Mouse (Mus musculus) neural tube, embryonic 10.5 days (tissue): ENCODE data around the gene Cyth1.

ENCODE experiments used
- DNase-seq: peaks from one replicate; pipeline ENCODE4 v3.0.0-alpha.2; 2017; ENCODE audit warnings: low spot score; ENCODE audit errors: extremely low spot score

The Cyth1 gene

DNA sequence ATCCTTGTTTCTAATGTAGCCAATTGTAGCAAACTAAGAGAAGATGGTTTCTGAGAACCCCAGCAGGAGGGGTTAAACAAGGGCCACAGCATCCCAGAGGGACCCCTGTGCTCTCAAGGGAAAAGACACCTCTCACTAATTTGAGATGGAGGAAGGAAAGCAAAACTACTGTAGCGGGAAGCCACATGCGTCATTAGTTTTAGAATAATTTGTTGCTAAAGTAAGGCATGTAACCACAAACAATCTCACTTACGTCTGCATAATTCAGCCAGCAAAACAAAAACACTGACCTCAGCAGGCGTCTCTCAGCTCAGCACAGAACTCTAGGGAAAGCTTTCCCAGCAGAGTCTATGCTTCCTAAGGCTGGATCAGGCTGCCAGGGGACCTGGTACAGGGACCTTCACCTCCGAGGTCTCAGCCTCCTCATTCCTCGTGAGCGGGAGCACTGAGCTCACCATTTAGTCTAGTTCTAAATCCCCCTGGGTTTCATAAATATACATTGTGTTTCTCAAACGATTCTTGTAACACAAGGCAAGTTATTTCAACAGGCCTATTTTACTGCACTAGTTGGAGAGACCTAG lies 91.8 kb downstream of the Cyth1 start:
- DNase-seq, result no peak

DNA sequence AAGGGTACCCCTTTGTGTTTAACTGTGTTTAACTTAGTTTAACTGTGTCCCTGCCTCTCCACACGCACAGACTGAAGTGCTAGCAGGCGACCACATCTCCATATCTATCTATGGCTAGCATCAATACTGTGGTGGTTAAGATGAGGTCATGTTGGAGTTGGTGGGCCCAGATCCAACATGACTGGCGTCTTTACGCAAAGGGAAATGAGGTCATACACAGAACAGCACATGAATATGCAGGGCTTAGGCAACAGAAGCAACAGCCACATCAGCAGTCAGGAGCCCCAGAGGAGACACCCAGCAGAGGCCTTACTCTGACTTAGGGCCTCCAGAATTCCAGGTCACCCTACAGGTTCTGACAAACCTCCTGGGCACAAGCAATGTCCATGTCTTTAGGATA lies 95.4 kb downstream of the Cyth1 start:
- no peak for DNase-seq

DNA sequence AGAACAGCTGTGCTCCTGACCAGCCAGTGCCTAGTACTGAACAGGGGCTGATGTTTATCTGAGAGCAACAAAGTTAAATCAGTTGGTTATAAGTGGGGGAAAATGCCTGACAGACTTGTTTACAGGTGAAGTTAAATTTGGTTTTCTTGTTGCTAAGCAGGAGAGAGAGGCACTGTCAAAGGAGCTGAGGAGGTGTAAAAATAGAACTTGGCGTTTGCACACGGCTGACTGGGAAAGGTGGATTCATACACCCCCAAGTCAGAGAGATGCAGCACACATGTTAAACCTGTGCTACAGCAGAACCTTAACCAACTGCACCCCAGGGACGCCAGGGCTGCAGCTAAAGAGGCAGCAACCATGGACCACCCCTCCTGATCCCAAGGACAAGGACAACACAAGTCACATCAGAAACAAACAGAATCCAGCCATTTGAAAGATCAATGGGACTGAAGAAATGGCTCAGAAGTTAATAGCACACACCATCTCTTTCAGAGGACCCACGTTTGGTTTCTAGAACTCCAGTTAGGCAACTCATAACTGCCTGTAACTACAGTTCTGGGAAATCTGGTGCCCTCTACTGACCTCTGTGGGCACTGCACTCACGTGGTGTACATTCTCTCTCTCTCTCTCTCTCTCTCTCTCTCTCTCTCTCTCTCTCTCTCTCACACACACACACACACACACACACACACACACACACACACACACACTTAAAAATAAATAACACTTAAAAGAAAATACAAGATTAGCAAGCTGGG lies 96.8 kb downstream of the Cyth1 start:
- DNase-seq, result no peak

DNA sequence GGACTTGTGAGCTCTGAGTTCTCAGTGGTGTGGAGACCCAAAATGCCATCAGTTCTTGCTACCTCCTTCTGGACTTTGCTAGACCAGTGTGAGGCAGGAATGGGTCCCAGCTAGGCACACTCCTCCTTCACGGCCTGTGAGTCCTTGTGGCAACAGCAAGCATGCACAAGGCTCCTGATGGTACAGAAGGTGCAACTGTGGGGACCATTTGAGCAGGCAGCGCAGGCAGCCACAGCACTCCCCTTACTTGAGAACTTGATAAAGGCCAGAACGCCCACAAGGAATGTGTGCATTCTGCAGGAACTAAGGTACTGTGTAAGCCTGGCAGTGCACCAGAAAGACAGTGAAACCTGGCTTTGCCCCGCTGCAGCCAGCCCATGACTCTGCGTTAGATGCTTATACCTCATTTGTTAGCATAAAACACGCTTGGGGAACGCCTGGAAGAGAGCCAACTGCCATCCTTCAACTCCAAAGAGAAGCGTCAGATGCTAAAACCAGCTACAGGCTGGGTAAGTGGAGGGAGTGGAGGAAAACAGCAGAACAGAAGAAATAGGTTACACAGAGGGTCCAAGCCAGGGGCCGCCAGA lies 98.2 kb downstream of the Cyth1 start:
- DNase-seq, result no peak

DNA sequence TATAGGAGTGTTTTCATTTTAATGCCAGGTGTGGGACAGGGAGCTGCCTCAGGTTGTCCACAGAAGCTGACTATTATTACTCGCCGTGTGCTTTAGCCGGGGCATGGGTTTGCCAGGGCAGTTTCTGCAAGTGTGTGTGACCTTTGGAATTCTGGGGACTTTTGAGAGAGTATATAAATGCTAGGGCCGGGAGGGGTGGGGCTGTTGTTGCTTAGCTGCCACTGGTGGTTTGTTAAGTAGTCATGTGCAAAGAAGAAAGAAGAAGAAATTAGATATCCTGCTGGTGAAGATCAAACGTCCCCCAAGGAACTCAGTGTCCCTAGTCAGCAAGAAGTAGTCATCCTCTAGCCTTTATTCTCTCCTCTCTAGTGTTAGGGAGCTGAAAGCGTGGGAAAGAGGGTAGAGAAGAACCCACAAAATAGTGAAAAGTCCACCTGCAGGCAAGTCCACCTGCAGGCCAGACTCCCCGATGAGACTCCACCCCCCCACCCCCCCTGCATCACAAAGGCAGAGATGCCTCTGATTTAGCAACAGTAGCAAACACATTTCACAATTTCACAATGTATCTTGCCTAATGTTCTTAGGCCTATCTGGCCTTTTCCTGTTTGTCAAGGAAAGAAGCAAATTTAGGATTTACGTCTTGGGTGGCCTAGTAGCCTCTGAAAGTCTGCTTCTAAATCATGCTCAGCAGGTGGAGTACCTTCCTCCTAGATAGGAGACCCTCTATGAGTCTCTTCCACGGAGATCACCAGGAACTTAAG lies 100.3 kb downstream of the Cyth1 start:
- no peak for DNase-seq

DNA sequence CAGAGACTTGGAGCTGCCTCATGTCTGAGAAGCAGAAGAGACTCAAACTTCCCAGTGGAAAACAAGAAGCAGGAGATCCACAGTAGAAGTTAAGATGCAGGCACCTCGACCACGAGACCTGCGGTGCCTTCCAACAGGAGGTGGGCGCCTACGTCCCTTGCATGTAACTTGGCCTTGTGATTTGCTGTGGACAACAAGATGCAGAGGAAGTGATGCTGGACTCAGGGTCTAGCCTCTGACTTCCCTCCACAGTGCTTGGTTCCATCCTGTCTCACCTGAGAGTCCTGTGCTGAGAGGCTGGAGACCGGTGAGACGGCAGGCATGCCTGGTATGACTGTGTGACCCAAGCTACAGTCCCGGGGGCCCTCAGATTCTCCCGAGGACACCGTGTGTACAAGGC lies 101.9 kb downstream of the Cyth1 start:
- no peak for DNase-seq

DNA sequence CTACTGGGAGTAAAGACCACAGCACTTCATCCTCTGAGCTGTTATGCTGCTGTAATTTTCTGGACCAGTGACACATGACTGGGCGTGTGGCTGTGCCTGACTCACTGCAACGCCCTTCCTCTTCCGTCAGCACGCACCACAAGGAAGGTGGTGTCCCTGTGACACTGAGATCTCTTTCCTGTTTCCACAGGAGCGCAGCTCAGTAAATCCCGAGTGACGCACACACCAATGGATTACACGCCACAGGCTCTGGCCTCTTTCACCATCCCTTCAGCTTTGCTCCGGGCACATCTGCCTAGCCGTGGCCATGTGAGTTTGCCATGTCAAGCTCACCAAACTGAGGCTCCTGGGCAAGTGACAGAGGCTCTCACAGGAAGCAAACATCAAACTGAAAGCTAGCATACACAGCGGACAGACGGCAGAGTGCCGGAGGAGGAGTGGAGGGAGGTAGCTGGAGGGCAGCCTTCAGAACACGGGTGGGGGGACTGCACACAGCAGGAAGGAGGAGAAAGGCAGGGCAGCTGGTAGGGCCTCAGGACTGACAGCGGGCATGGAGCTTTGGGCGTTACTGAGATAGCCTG lies 102.5 kb downstream of the Cyth1 start:
- no peak for DNase-seq

DNA sequence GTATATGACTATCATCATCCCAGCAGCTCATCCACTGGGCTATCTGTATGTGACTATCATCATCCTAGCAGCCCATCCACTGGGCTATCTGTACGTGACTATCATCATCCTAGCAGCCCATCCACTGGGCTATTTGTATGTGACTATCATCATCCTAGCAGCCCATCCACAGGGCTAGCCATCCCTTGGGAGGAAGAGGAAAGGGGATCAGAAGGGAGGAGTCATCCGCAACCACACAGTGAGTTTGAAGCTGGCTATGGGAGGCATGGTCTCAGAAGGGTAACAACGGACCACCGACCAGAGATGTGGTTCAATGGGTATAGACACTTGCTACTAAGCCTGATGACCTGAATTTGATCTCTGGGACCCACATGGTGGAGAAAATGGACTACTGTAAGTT lies 103.3 kb downstream of the Cyth1 start:
- no peak for DNase-seq

DNA sequence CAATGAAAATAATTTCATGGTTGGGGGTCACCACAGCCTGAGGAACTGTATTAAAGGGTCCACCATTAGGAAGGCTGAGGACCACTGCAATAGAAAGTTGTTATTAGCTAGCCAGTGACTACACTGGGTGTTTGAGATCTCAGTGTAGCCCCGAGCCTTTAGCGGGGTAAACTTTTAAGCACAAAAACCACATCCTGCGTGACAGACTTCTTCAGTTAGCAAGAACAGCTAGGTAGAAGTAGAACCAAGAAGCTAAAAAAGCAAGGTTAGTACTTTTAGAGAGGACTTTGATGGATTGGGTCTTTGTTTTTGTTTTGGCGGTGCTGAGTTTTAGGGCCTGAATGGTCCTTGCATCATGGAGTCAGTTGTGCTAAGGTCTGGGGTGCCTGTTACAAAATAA lies 104.7 kb downstream of the Cyth1 start:
- no peak for DNase-seq

DNA sequence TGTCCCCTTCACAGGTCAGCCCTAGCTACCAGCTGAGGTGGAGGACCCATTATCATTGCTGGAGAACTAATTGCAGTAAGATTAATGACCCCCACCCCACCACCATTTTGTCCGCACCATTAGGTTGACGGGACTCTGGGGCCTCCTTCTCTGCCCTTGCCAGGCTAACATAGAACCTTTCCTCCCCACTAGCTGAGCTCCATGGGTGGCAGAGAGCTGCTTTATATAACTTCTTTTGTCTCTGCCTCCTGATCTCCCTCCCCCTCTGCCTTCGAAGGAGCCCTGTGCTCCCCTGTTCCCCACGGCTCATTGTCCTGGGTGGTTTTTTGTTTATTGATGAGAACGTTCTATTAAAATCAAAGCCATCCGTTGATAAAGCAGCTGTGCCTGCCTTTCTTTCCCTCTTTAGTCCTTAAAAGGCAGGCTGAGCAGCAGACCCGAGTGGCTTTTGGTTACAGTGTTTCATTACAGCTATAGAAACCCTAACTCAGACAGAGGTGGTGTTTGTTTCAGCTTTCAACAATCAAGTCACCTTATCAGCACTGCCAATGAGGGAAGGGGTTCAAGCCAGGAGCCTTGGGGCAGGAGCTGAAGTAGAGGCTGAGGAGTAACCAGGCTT lies 105.7 kb downstream of the Cyth1 start:
- DNase-seq, result peak; percentile 21

DNA sequence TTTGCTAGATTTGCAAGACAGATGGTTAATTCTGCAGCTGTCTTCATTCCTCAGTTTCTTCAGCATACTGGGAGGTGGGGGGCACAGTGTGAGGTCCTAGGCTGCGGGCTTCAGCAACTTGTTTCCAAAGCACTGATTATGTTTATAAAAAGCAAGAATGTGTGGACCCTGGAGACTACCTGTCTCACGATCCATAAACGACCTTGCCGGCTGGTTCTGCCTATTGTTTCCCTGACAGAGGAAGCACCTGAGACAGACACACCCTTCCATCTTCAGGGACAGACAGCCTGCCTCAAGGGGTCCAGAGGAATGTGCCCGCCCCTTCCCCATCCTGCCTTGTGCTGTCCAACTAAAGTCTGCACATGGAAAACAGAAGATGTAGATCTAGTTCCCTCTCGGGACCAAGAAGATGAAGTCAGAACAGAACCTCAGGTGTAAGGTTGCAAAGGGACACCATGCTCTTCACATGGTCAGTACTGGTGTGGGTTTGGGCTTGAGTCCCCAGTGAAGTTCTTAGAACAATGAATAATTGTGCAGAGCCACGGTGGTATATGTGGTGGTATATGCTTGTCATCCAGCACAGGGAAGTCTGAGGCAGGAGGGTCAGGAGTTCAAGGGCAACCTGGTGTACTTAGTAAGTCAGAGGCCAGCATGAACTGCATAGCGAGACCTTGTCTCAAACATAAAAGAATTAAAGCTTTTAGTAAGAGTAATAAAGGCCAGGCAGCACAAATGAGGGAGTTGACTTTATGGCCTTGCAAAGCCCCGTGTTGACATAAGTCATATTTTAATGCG lies 107.4 kb downstream of the Cyth1 start:
- no peak for DNase-seq

DNA sequence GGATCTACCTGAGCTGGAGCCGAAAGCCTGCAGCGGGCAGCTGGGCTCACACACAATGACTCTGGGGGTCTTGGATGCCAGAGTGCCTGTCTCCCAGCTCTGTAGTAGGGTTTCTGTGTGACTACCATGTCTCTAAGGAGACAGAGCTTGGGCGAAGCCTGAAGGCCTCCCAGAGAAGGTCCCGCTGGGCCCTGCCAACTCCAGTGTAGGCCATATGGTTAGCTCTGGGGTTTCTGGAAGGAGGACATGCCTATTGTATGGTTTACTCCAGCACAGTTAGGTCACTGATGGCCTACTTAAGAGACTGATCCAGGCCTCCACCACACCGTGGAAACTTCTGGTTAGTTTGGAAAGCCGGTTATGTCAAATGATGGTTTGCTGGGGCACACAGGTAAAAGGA lies 110.0 kb downstream of the Cyth1 start:
- no peak for DNase-seq

DNA sequence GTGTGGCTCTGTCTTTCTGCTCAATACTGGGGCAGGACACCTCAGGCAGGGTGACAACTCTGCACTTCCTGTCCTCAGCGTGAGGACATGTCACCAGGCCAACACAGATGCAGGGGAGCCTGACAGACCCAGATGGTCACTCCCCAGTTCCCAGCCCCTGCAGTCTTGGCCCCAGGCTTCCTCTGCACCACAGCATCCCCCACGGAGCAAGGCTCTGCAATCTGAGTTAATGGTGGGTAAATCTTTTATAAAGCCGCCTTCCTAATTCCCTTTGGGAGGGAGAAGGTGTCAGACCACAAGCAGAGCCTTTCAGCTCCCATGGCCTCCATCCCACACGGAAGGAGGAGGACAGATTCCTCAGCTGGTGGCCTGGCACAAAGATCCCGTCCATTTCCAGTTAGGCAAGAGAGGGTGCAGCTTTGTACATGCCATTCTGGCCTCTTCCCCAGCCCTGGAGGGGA lies 112.2 kb downstream of the Cyth1 start:
- no peak for DNase-seq

DNA sequence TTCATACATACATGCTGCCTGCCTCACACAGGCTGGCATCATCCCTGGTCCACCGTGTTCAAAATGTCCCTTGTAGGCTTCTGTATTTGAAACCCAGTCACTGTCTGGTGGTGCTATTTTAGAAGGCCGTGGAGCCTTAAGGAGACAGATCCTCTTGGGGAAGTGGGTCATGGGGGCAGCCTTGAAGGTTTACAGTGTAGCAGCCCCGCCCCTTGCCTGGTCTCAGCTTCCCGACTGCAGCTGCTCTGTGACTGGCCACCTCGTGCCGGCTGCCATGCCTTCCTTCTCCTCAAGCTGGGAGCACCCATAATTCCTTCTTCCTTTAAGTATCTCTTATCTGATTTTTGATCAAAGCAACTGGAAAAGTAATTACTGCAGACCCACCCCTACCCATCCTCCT lies 113.1 kb downstream of the Cyth1 start:
- no peak for DNase-seq

DNA sequence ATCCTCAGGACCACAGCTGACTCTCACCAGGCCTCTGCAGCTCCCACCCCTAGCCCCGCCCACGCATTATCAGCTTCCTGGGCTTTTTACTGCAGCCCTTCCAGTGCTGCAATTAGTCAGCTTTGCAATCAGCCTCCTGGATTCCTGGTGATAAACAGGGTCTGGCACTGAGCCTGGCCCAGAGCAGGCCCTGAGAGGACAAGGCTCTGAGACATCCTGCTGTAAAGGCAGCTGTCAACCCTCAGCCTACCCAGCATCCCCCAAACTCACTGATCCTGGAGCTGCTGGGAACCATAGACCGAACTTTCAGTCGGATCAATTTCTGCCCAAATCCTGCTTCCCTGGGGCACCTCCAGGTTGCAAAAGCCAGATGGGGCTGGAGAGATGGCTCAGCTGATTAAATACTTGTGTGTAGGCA lies 114.6 kb downstream of the Cyth1 start:
- DNase-seq, result peak; percentile 30

DNA sequence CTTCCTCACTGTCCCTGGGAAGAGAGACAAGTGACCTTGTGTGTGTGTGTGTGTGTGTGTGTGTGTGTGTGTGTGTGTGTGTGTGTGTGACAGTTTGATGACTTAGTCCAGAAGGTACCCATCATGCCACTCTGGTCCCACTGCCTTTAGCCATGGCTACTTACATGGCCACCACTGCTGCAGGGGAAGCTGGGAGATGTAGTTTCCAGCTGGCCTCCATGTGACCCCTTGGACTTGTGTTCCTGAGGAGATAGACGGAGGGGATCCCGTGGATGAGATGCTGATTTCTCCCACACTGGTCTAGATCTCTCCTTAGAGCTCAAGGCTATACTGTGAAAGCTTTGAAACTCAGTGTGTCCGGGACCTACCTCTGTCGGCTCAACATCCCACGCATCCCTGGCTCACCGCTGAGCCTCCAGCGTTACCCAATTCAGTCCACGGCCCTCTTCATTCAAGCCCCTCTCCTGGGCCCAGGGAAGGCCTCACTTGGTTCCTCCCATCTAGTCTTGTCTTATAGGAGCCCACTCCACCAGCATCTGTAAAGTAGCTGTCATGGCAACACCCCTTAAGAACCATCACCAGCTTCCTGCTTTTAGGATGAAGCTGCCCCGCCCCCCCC lies 115.2 kb downstream of the Cyth1 start:
- DNase-seq, result no peak

DNA sequence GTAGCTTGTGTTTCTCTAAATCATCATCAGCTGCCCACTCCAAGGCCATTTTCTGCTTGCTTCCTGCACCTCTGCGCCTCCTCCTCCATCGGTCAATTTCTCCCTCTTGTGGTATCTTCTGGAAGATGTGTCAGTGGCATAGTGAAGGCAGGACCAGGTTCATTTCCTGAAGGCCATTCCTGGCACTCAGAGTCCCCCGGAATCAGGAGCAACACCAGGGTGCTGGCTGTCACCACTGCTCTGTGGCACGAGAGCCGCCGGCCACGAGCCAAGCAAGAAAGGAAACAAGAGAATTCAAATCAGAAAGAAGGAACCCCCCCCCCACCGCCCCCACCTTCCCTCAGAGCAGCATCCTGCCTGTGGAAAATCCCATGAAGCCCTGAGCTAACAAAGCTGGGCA lies 116.3 kb downstream of the Cyth1 start:
- DNase-seq, result no peak

DNA sequence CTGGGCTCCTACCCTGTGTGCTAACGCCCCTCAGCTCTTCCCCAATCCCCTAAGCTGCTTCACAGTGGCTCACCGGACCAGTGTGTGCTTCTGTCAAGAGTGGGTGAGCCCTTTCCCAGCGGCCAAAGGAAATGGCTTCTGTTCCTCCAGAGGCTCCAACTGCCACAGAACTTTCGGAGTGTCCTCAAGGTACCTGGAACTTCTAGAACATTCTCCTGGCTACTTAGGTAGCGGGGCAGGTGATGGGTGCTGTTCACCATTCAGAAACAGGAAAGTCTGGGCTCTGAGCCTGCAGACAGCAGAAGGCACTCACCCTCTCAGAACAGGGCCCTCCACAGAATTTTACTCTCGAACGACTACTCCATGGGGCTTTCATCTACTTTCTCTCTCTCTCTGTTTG lies 117.9 kb downstream of the Cyth1 start, which contains the start of gene Dnah17:
Dnah17 (minus strand) TSS at position 101 of the 400 bp plus-strand sequence.
- DNase-seq, result no peak

DNA sequence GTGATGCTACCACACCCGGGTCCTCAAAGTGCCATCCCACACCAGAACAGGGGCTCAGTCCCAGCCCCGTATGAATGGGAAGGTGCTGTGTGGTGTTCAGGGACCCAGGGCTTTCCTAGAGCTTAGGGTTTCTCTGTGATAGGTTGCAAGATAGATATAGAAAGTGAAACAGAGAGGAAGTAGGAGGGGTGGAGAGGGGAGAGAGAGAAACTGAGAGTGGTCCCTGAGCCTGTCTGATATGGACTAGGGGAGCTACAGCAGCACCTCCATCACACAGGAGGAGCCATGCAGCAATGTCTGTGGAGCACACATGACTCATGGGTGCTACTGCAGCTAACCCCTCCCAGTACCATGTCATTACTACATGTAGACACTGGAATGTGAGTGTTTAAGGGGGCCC lies 118.6 kb downstream of the Cyth1 start:
- DNase-seq, result no peak

DNA sequence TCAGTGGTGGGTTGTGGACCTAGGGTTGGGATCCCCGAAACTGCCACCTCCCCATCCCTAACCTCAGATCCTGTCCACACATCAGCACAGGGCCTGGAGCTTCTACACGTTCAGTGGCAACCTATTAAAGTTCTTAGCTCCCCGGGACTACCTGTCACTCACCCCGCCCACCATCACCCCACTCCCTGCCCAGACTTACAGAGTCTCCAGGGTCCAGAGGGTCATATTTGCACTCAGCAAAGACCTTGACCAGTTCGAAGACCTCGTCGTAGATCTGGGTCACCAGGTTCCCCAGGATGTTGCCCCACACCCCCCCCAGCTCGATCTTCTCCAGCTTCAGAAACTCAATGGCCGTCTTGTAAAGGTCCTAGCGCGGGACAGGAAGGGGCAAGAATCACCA lies 126.8 kb downstream of the Cyth1 start:
- no peak for DNase-seq
